Mouse (Mus musculus) thymus, adult 2 months (tissue): ENCODE data around the gene Apoa1.

Source experiments
- CTCF ChIP-seq: fragments of 200-500 bp; IDR thresholded peaks from 2 replicates; pipeline ENCODE4 v1.5.1; 2012; ENCODE audit warnings: mild to moderate bottlenecking, control low read depth, low read length, moderate library complexity, borderline replicate concordance; ENCODE audit not compliant: control insufficient read depth, poor library complexity, insufficient read depth; ENCODE audit errors: extremely low read depth
- POLR2A ChIP-seq: fragments of 200-500 bp; IDR thresholded peaks from 2 replicates; pipeline ENCODE4 v1.6.1; 2012; ENCODE audit warnings: mild to moderate bottlenecking, low read length, control low read depth, moderate library complexity; ENCODE audit not compliant: control insufficient read depth, poor library complexity, insufficient read depth; ENCODE audit errors: extremely low read depth

DNA sequence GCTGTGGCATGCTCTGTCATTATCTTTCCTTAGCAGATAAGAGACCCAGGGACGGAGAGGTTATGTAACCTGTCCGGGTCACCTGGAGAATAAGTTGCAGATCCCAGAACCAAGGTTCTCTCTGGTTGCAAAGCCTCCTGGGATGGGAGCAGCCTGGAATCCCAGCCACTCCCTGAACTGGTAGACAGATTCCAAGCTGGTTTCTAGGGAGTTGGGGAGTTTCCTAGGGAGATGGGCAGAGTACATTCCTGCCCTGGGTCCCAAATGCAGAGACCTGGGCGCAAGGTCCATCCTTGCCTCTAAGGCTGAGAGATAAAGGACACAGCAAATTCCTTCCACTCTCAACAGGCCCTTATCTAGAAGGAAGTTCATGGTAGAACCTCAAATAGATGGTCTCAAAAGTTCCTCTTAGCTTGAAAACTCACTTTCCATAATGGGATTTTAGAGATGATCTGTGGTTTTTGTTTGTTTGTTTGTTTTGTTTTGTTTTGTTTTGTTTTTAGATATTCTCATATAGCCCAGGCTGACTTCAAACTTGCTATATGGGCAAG lies 1.2 kb upstream of the Apoa1 start:
- TF ChIP-seq CTCF = no peak
- TF ChIP-seq POLR2A = no peak
